Mouse (Mus musculus) hindlimb bud, embryonic 11.5 days (tissue): ENCODE data around the gene Cep19.
A peak's percentile ranks its signal among the peaks of the same experiment; 100 is the strongest.

Experiments used
- DNase-seq: peaks from one replicate; pipeline ENCODE4 v3.0.0-alpha.2; 2012; ENCODE audit warnings: low read depth, low spot score; ENCODE audit errors: extremely low spot score

Gene Cep19

GRCm38 (mm10) chr16:32107342-32108045 lies 7.9 kb downstream of the Cep19 start:
- no peak for DNase-seq

GRCm38 (mm10) chr16:32108170-32108569 lies 8.6 kb downstream of the Cep19 start:
- DNase-seq: no peak

- no peak for DNase-seq
These were observed 9.0 kb downstream of the Cep19 start for GRCm38 (mm10) chr16:32108578-32108977.

- no peak for DNase-seq
These were observed 11.5 kb downstream of the Cep19 start for GRCm38 (mm10) chr16:32110951-32111699.

- no peak for DNase-seq
These were observed 14.1 kb downstream of the Cep19 start for GRCm38 (mm10) chr16:32113541-32114218.

GRCm38 (mm10) chr16:32114406-32114805 lies 14.8 kb downstream of the Cep19 start:
- DNase-seq: no peak

- peak; percentile 46 for DNase-seq
These were observed 15.5 kb downstream of the Cep19 start for GRCm38 (mm10) chr16:32114968-32115695.

- DNase-seq: no peak
These were observed 16.2 kb downstream of the Cep19 start for GRCm38 (mm10) chr16:32115781-32116180.

- no peak for DNase-seq
These were observed 16.6 kb downstream of the Cep19 start for GRCm38 (mm10) chr16:32116186-32116585.

GRCm38 (mm10) chr16:32120454-32120853 lies 20.9 kb downstream of the Cep19 start:
- DNase-seq: no peak

- no peak for DNase-seq
These were observed 24.4 kb downstream of the Cep19 start for GRCm38 (mm10) chr16:32124020-32124419.

GRCm38 (mm10) chr16:32124444-32125335 lies 25.1 kb downstream of the Cep19 start:
- DNase-seq: no peak

GRCm38 (mm10) chr16:32125364-32125763 lies 25.8 kb downstream of the Cep19 start:
- no peak for DNase-seq

GRCm38 (mm10) chr16:32127046-32127445 lies 27.4 kb downstream of the Cep19 start:
- no peak for DNase-seq

GRCm38 (mm10) chr16:32129449-32130189 lies 30.0 kb downstream of the Cep19 start:
- DNase-seq: no peak

GRCm38 (mm10) chr16:32130190-32130826 lies 30.7 kb downstream of the Cep19 start:
- DNase-seq: no peak

GRCm38 (mm10) chr16:32133148-32133547 lies 33.5 kb downstream of the Cep19 start:
- DNase-seq: no peak

- DNase-seq: no peak
These were observed 36.3 kb downstream of the Cep19 start for GRCm38 (mm10) chr16:32135842-32136357.

- DNase-seq: no peak
These were observed 39.4 kb downstream of the Cep19 start for GRCm38 (mm10) chr16:32138954-32139353.
